In genomic region chr8:126666327-126667085, GRCm38 (mm10) we compare ENCODE assay signal across 8 mouse cellular contexts.
DNase-seq lines count a peak whose midpoint lies in the region; TF ChIP-seq lines count a peak whose summit lies in the region.

No protein-coding gene starts in this region.

- H3K4me3 ChIP-seq in cortical plate, adult 2 months (ENCODE audit: insufficient read depth, low read length): no peak overlapping the region
- peak overlapping the region; percentile 88 for H3K4me3 ChIP-seq in megakaryocyte, embryonic 14.5 days (replicated peaks)

- H3K4me1 ChIP-seq in cortical plate, adult 2 months (ENCODE audit: control insufficient read depth, insufficient read depth, low read length): peaks cover 30% of the 10 kb centered on the region
- H3K4me1 ChIP-seq in megakaryocyte, embryonic 14.5 days: peaks cover 84% of the 10 kb centered on the region

- H3K27ac ChIP-seq in cortical plate, adult 2 months (ENCODE audit: insufficient read depth, low read length): peak overlapping the region; percentile 93

- H3K36me3 ChIP-seq in megakaryocyte, embryonic 14.5 days (replicated peaks; ENCODE audit: low read length): no peaks in the 10 kb centered on the region

- DNase-seq in ZHBTc4 (ENCODE audit: low read depth, low spot score): peak; percentile 70
- DNase-seq in gastrocnemius, adult 8-10 months (ENCODE audit: low spot score in 2 of 2): peak; percentile 98 to 99
- peak; percentile 62 for DNase-seq in hindlimb bud, embryonic 11.5 days (ENCODE audit: extremely low spot score, low read depth, low spot score)
- DNase-seq in left cerebral cortex, adult 8-10 months (ENCODE audit: low spot score in 2 of 2): peak; percentile 98 to 100
- DNase-seq in right cerebral cortex, postnatal 10 days (ENCODE audit: low spot score in 2 of 2): peak; percentile 100
- DNase-seq in urinary bladder, postnatal 25 days (ENCODE audit: low spot score): peak; percentile 99

- TF ChIP-seq POLR2A in cortical plate, adult 2 months (IDR thresholded peaks at IDR 0.05; ENCODE audit: extremely low read depth, insufficient read depth, low read length): no peak

- no peak for TF ChIP-seq CTCF in cortical plate, adult 2 months (IDR thresholded peaks at IDR 0.05; ENCODE audit: extremely low read depth, insufficient read depth, low read length)

- no peaks in the 10 kb centered on the region for H3K27me3 ChIP-seq in megakaryocyte, embryonic 14.5 days (replicated peaks)

- H3K9me3 ChIP-seq in megakaryocyte, embryonic 14.5 days: no peaks in the 10 kb centered on the region
